Mouse (Mus musculus) spleen, adult 2 months (tissue): ENCODE results near the gene Rab33b. TPM values are rescaled to one million over a fixed set of nuclear protein-coding genes. Genes with fewer than 3 reads are reported as not detected.
A peak's percentile ranks its signal among the peaks of the same experiment; 100 is the strongest.
"Not testable (repeated sequence)": the region's sequence is repeated elsewhere in the genome, so short reads cannot be mapped to it uniquely, and the experiment has no call there.

ENCODE experiments used
- DNase-seq, 2 experiments: peaks; one replicate each; pipeline versions ENCODE4 v3.0.0 to v3.0.0-alpha.2; 2012 to 2021; ENCODE audit warnings: low spot score in 2 of 2, low read depth in 1 of 2
- H3K27ac ChIP-seq: fragments of 200-500 bp; 2 replicates; pipeline ENCODE4 v1.5.1; 2012; ENCODE audit warnings: low read length, inconsistent platforms; ENCODE audit not compliant: insufficient read depth
- H3K27me3 ChIP-seq: fragments of 200-500 bp; 2 replicates; pipeline ENCODE4 v1.6.1; 2012; ENCODE audit warnings: mild to moderate bottlenecking, moderate library complexity, low read length, inconsistent platforms; ENCODE audit not compliant: control insufficient read depth, insufficient read depth
- H3K36me3 ChIP-seq: fragments of 200-500 bp; 2 replicates; pipeline ENCODE4 v1.6.1; 2012; ENCODE audit warnings: mild to moderate bottlenecking, low read length, inconsistent platforms; ENCODE audit not compliant: control insufficient read depth, insufficient read depth
- H3K4me1 ChIP-seq: fragments of 200-500 bp; 2 replicates; pipeline ENCODE4 v1.6.1; 2011; ENCODE audit warnings: inconsistent platforms; ENCODE audit not compliant: control insufficient read depth, insufficient read depth, insufficient read length
- H3K4me3 ChIP-seq: fragments of 200-500 bp; 2 replicates; pipeline ENCODE4 v1.5.1; 2011; ENCODE audit warnings: mild to moderate bottlenecking, inconsistent platforms; ENCODE audit not compliant: insufficient read depth, insufficient read length; ENCODE audit errors: extremely low read depth
- CTCF ChIP-seq: fragments of 200-500 bp; IDR thresholded peaks from 2 replicates; pipeline ENCODE4 v1.5.1; 2011; ENCODE audit warnings: mild to moderate bottlenecking, inconsistent platforms; ENCODE audit not compliant: insufficient read depth, insufficient read length, insufficient replicate concordance; ENCODE audit errors: extremely low read depth
- POLR2A ChIP-seq: fragments of 200-500 bp; IDR thresholded peaks from 2 replicates; pipeline ENCODE4 v1.6.1; 2011; ENCODE audit warnings: low read depth, low read length, inconsistent platforms
- WGBS: fragments of 180-500 bp; shearing (Covaris S2); methylation state at CpG from one replicate; pipeline ENCODE4 v1.1.7; 2018; 5-methylcytosine and 5-hydroxymethylcytosine counted together
- polyA plus RNA-seq: library from polyadenylated mRNA; depleted of rRNA; stranded (reverse); fragments of >200 nt; gene quantifications from 2 replicates; pipeline ENCODE4 v1.2.3, GENCODE M21; 2012; rRNA removed

Gene Rab33b
- polyA plus RNA-seq, result 6.9 and 13.3 TPM in 2 replicates

- Histone ChIP-seq H3K36me3 (no peaks in the 10 kb centered on the region), H3K4me1 (peaks cover 7% of the 10 kb centered on the region; the same call in 1 of the 2 replicates), H3K4me3 (peak within 1 kb of the TSS; percentile 87), H3K27ac (peak within 1 kb of the TSS; percentile 97), H3K27me3 (no peaks in the 10 kb centered on the region)
- DNase-seq, result peak; percentile 94
- WGBS, result under 1% methylated on average over 62 of the region's 70 CpGs
- peak; percentile 90 for TF ChIP-seq POLR2A
- no peak for TF ChIP-seq CTCF
Measured at GRCm38 (mm10) chr3:51483741-51484359, at the start of gene Rab33b. TSS of gene Rab33b (plus strand) at chr3:51483920.

DNA sequence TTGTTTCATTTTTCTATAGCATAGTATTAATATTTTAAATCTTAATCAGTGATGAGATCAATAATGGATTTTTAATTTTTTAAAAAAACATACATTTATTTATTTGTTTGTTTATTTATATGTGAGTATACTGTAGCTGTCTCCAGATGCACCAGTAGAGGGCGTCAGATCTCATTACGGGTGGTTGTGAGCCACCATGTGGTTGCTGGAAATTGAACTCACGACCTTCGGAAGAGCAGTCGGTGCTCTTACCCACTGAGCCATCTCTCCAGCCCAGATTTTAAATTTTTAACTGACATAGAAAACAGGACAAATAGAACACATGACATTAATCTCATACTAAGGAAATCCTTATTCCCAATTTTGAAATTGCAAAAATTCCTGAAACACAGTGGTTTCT is 49.4 kb upstream of the Rab33b start:
- WGBS, result 89% methylated on average over 5 of the region's 5 CpGs

GRCm38 (mm10) chr3:51434871-51435595 is 48.7 kb upstream of the Rab33b start:
- TF ChIP-seq CTCF, result no peak
- no peak for TF ChIP-seq POLR2A
- no peak overlapping the region for H3K4me3 ChIP-seq
- H3K27ac ChIP-seq, result no peak overlapping the region
- H3K36me3 ChIP-seq, result peaks cover 5% of the 10 kb centered on the region
- H3K27me3 ChIP-seq, result no peaks in the 10 kb centered on the region
- WGBS, result 42% methylated on average over 3 of the region's 3 CpGs
- peak; percentile 18 to 31 for DNase-seq
- no peaks in the 10 kb centered on the region for H3K4me1 ChIP-seq

More for the DNA sequence above, 49.4 kb upstream of the Rab33b start:
- not testable (repeated sequence) for H3K4me3 ChIP-seq, H3K4me1 ChIP-seq, H3K27me3 ChIP-seq, H3K27ac ChIP-seq, DNase-seq, H3K36me3 ChIP-seq

GRCm38 (mm10) chr3:51468530-51468929 is 15.2 kb upstream of the Rab33b start:
- Histone ChIP-seq H3K4me3 (no peak overlapping the region), H3K36me3 (peaks cover 38% of the 10 kb centered on the region), H3K27ac (no peak overlapping the region), H3K4me1 (no peaks in the 10 kb centered on the region), H3K27me3 (no peaks in the 10 kb centered on the region)
- TF ChIP-seq CTCF (no peak), POLR2A (no peak)
- no peak for DNase-seq
- WGBS, result 94% methylated on average over 2 of the region's 2 CpGs

DNA sequence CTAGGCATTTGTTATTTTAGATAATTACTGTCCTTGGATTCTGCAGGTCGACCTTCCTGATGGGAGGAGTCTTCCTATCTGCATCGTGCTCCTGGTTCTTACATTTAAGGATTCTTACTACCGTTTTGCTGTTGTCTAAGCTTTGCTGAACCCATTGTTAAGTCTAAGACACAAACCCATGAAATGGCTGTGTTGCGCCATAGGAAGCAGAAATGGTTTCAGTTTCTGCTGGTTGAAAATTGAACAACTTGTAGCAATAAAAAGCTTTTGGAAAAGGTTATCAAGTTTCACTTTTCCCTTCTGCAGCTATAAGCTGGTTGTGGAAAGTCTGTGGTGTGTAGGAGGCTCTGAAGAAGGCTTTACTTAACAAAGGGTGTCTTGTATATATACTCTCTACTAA is 8.0 kb upstream of the Rab33b start:
- Histone ChIP-seq H3K27ac (no peak overlapping the region), H3K4me3 (no peak overlapping the region), H3K27me3 (no peaks in the 10 kb centered on the region), H3K36me3 (peaks cover 11% of the 10 kb centered on the region), H3K4me1 (no peaks in the 10 kb centered on the region)
- DNase-seq, result no peak
- TF ChIP-seq POLR2A, result no peak
- 71% methylated on average over 4 of the region's 4 CpGs for WGBS

DNA sequence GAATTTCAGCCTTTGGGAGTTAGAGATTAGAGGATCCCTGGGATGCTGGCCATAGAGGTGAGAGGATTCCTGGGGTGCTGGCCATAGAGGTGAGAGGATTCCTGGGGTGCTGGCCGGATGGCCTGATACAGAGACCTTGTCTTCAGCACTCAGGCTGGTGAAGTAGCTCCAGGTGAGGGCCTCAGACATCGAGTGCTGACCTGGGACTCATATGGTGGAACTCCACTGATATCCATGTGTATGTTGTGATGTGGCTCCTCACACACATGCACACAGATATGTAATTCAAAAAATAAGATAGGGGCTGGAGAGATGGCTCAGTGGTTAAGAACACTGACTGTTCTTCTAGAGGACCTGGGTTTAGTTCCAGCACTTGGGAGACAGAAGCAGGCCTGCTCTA is 3.8 kb upstream of the Rab33b start:
- WGBS, result 70% methylated on average over 2 of the region's 2 CpGs
- no peak for TF ChIP-seq POLR2A
- TF ChIP-seq CTCF, result no peak
- peaks cover 2% of the 10 kb centered on the region; the same call in 1 of the 2 replicates for H3K4me1 ChIP-seq
- no peaks in the 10 kb centered on the region for H3K27me3 ChIP-seq
- no peak for DNase-seq
- H3K27ac ChIP-seq, result no peak overlapping the region
- no peaks in the 10 kb centered on the region; the same call in 1 of the 2 replicates for H3K36me3 ChIP-seq
- no peak overlapping the region for H3K4me3 ChIP-seq

- Histone ChIP-seq H3K4me1 (peaks cover 7% of the 10 kb centered on the region; the same call in 1 of the 2 replicates), H3K27me3 (no peaks in the 10 kb centered on the region), H3K36me3 (no peaks in the 10 kb centered on the region), H3K27ac (no peak overlapping the region), H3K4me3 (no peak overlapping the region)
- TF ChIP-seq POLR2A, result no peak
- peak; percentile 38; the same call in 1 of the 2 replicates for TF ChIP-seq CTCF
- DNase-seq, result peak; percentile 39 to 45
Measured at GRCm38 (mm10) chr3:51481059-51481458, 2.7 kb upstream of the Rab33b start.
